Mouse (Mus musculus): Measurements from ENCODE around the gene Rdh9.
A peak's percentile ranks its signal among the peaks of the same experiment; 100 is the strongest.

The Rdh9 gene

DNA sequence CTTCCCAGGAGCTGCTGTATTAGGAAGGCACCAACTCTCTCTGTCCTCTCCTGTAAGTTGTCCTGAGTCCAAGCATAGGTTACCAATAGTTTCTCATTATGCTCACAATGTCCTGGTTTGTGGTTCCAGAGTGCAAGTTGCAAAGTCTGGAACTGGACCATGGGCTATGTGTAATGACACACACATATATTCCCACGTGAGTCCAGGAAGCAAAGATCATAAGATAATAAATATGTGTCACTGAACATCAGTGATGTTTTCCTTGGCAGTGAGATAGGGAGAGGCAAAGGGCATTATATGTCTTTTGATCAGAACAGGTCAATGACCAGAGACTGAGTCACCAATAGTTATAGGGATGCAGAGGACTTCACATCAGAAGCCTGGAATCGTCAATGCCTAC is at the start of gene Rdh9:
Gene Rdh9, plus strand, starts transcription at position 376 of the 400 bp plus-strand sequence.
- no peak for DNase-seq (ENCODE audit: low spot score)

DNA sequence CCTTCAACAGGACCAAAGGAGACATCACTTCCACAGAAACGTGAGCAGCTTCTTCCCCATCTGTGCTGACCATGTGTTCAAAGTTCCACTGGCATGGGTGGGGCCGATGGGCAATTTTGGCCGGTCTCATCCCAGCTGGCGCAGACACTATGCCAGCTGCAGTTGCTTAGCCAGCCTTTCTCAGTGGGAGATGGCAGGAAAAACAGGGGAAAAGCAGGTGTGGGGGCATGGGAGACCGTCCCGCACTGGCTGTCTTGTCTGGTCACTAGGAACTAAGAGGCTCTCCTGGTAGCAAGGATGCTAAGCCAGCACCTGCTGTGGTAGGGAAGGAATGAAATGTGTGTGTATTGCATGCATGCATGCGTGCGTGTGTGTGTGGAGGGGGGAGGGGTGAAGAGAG is 47.7 kb upstream of the Rdh9 start:
- no peak for DNase-seq (ENCODE audit: low spot score)

DNA sequence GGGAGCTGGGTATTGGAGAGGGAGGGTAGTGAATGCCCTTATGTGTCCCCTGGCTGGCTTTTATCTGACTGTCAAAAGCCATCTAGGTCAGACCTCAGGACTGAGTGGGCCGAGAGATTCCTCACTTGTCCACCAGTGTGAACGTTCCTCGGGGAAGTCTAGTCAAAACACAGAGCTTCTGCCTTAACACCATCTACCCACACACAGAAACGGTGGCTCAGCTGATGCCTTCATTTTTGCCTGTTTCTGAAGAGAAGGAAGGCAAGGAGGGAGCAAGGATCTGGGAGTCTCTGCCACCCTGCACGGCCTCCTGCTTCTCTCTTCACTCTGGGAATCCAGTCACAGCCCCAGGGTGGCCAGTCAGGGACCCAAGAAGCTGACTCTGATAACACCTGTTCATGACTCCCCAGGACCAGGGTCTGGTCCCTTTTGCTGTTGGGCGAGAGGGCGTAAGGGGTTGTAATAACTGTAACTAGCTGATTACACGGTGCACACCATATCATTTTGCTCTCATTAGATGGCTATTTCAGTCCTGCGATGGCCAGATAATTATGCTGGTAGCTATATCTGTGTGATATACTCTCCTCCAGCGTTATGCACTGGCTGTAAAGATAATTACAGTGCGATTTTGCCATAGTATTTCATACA is 45.8 kb upstream of the Rdh9 start:
- no peak for DNase-seq (ENCODE audit: low spot score)

DNA sequence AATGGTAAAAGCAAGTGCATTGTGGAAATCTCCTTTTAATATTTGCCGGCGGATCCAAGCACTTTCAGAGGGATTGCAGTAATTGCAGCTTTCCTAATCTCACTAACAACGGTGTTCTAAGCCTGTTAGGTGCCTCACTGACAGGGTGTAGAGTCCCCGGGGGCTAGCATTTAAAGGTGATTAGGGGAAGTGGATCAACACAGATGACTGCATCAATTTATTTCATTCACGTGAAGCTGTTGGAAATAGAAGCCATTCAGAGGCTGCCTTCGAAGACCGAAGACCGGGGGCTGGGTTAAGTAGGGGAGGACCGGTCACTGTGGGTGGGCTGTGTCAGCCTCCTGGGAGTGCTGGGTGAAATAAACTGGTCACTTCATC is 45.3 kb upstream of the Rdh9 start:
- no peak for DNase-seq (ENCODE audit: low spot score)

DNA sequence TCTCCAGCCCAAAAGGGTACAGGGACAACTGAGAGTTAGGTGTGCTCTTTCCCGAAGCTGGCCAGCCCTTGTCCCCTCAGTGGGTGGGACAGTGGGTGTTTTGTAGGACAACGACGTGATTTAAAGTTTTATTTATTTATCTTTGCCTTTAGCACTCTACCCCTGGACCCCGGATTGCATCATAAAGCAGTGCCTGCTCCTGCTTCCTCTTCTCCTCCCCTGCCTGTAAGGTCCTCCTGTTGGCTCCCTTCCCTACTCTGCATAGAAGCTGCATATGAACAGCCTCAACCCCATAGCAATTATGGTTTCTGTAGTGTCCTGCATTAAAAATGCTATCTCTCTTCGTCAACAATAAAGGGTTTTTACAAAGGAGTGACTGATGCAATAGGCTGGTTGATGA is 44.8 kb upstream of the Rdh9 start:
- DNase-seq (ENCODE audit: low spot score) = no peak

DNA sequence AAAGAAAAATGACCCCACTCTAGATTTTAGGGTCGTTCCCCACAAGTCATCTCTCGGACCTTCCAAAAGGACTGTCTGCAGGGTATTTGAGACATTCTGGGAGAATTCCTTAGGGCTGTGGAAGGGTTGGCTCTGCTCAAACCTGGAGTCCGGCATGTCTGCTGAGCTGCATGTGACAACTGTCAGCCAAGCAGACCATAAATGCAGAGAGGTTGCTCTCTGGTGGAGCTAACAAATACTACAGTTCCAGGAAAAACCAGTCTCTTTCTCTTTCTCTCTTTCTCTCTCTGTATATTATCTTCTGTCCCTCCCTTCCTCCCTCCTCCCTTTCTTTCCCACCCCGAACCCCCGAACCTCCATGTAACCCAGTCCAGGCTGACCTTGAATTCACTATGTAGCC is 41.8 kb upstream of the Rdh9 start:
- no peak for DNase-seq (ENCODE audit: low spot score)

DNA sequence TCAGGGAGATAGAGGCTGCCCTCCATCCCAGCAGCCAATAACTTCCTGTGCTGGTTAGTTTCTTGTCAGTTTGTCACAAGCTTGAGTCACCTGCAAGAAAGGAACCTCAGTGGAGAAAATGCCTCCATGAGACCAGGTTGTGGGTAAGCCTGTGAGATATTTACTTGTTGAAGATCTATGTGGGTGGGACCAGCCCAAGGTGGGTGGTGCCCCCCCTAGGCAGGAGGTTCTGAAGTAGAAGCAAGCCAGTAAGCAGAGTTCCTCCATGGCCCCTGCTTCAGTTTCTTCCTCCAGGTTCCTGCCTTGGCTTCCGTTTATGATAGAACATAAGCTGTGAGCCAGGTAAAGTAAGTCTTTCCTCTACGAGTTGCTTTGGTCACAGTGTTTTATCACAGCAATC is 39.9 kb upstream of the Rdh9 start:
- DNase-seq (ENCODE audit: low spot score) = no peak

DNA sequence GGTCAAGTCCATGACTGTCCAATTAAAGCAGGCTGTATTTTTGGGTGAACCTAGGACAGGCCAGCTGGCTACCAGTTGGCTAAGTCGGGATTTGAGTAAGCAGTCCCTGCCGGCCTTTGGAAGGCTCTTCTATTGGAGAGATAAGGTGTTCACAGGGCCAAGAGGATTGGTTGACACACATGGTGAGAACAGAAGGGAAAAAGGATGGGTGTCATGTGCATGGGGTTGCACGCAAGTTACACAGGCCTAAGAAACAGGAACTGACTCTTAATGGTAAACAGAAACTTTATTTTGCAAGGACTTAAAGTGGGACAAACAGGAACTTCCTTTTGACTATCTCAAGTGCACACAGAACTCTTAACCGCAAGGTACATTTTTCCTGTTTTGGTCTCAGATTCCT is 39.3 kb upstream of the Rdh9 start:
- DNase-seq (ENCODE audit: low spot score) = no peak

DNA sequence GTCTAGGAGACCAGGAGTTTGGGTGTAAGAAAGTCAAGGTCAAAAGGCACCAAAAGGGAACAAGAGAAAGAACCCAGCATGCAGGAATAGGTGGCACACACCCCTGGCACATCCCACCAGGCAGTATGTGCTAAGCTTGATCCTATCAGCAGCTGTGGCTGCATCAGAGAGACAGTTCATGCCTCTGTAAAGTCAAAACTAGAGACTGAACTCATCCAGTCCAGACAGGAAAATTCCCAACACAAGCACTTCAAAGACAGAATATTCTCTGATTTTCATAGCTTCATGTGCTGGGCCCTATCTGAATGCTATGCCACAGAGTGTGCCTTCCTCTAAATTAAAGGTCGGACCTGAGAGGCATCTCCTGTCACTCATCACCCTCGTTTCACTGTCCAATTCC is 38.6 kb upstream of the Rdh9 start:
- DNase-seq (ENCODE audit: low spot score) = no peak

DNA sequence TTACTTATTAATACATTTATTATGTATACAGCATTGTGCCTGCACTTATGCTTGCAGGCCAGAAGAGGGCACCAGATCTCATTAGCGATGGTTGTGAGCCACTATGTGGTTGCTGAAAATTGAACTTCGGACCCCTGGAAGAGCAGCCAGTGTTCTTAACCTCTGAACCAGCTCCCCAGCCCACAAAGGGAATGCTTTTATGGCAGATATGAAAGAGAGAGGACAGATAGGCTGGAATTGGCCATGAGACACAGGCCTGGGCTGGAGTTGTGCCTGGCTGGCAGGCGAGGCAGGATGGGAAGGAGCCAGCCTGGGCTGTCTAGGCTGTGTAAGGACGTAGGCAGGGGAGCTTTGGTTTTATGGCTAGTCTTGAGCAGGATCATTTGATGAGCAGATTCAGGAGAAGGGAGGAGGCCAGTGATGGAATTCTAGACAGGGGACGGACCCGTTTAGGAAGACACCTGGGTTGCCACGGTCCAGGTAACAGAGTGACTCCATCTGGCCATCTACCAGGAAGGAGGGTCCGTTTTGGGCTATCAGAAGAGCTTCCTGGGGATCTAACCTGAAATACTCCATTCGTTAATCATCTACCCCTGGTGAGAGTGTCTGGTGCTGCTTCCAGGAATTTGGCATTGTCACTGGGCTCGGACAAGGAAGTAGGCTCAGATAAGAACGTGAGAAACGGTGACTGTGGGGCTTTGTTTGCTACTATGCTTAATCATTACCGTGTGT is 37.9 kb upstream of the Rdh9 start:
- no peak for DNase-seq (ENCODE audit: low spot score)

DNA sequence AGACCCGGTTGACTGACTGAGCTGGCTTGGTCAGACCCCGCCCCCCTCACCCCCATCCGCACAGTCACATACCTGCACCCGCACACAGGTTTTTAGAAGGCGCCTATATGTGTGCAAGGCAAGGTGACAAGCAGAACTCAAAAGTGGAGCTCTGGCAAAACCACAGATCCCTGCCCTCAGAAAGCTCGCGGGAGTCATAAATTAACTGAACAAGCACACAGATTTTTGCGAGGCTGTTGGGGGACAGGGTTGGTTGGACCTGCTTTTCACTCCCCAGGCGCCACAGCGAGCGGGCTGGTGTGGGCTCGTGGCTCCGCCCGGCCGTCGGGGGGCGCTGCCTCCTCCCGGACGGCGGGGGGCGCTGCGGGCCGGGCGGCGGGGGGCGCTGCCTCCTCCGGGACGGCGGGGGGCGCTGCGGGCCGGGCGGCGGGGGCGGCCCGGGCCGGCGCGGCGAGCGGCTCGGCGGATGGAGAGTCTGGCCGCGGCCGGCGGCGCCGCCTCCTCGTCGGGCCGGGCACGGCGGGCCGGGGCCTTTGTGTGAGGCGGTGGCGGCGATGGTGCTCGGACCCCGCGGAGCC is 37.0 kb upstream of the Rdh9 start, which contains the start of gene Zbtb39:
Gene Zbtb39, plus strand, starts transcription at position 456 of the 578 bp plus-strand sequence.
- peak; percentile 54 for DNase-seq (ENCODE audit: low spot score)

DNA sequence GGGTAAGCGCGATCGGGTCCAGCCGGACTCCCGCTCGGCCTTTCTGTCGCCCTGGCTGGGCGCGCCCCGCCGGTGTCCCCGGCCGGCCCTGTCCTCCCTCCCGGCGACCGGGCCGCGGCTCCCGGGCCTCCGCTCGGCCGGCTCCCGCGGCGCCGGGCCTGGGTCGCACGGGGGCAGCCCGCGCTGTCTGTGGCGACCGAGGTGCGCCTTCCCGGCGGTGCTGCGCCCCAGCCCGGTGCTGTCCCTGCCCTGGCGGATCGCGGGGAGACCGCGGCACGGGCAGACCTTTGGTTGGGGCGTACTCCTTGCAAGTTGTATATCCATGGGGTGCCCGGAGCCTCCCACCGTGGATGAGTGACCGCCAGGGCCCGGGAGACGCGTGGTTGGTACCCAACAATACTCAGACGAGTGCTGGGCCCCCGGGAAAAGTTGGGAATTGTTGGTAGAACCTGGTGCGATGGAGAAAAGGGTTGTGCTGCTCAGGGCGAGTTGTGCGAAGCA is 36.5 kb upstream of the Rdh9 start:
- DNase-seq (ENCODE audit: low spot score) = no peak

DNA sequence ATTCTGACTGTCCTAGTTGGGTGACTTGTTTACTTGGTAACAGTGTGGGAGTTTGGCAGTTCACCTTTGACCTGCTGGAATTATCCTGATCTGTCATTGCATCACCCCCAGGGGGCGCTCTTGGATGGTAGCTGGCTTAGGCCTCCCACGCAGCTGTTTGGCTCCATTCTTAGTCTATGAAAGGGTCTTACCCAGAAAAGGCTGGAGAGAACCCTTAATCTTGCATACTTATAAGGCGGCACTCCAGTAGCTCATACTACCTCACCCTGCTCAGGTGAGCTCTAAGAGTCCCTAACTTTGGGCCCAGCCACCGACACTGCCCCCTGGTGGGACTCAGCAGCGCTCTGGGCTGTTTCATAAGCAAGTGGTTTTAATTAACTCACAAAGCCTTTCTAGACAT is 31.5 kb upstream of the Rdh9 start:
- DNase-seq (ENCODE audit: low spot score) = no peak

DNA sequence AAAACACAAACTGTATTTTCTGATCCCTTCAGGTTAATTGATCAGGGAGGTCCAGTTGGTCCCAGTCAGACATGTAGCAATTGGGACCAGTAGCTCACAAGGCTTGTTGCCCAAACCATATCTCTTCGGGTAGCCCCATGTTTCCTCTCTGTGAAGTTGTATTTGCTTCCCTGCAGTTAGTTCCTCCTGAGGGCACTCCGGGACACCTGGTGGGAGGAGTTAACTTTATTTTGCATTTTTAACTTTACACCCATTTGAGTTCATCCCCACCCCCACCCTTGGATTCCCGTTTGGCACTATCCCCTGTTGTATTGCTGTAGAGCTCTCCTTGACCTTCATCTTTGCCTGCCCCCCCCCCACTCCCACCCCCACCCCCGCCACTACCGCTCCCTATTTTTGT is 30.3 kb upstream of the Rdh9 start:
- no peak for DNase-seq (ENCODE audit: low spot score)

DNA sequence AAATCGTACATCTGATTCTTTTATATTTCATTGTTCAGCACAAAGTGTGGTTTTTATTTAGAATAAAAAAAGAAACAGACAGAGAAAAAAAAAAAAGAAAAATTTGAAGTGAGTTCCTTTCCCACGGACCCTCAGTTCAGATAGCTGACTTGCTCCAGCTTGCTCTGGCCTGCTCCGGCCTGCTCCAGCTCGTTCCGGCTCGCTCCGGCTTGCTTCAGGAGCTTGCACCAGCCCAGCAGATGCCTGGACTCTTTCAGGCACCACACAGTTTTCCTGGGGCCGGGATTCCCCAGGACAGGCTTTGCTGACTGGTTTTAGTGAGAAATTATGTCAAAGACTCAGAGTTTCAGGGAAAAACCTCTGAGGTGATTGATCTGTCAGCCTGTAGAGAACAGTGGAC is 28.9 kb upstream of the Rdh9 start:
- DNase-seq (ENCODE audit: low spot score) = no peak

DNA sequence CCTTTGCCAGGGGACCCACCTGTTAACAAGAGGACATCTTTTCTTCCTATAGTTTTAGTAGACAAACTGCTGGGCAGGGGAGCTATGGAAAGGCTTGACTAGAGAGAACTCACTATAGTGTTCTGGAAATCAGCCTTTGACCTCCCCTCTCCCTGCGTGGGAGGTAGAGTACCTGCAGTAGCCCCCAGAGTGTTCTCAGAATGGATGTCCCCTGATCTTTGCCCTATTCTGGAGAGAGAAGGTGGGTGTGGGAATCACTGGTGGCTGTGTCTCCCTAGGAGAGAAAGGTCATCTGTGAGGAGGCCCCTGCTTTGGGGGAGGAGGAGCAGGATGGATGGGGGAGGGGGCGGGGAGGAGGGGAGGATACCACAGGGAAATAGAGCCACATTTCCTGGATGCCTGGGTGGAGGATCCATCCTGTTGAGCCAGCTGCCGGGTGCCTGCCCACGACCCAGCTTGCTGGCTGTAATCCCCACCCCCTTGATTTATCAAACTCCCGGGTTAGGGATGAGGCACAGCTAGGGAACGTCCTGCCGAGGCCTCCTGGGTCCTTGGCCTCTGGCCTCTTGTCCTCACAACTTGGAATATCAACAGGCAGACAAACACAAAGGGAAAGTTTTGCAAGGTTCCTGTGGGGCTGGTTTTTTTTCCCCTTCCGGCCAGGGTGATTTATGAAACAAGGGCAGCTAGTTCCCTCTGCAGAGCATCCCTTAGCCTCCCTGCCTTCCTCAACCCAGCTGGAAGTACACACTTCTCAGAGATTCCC is 27.2 kb upstream of the Rdh9 start:
- DNase-seq (ENCODE audit: low spot score) = no peak

DNA sequence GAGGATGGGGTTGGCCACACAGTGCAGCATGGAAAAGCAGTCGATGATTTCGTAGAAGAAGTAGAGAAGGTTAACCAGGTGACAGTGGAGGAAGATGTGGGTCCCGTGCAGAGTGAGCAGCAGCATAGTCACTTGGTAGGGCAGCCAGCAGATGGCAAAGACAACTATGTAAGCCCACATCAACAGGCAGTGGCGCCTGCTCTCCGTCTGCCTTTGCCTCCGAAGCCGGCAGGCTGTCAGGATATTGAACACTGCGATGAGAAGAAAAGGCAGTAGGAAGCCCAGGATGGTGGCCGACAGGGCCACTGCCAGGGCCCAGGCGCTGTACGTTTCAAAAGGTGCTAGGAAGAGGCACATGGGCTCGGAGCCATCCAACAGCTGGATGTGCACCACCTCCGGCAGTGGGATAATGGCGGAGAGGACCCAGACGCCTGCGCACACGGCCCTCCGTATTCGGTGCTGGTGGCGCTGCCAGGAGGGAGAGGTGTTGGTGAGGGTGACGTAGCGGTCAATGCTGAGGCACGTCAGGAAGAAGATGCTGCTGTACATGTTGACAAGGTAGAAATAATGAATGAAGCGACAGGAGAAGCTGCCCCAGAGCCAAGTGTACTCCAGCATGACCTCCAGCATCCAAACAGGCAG is 25.9 kb upstream of the Rdh9 start:
- no peak for DNase-seq (ENCODE audit: low spot score)

DNA sequence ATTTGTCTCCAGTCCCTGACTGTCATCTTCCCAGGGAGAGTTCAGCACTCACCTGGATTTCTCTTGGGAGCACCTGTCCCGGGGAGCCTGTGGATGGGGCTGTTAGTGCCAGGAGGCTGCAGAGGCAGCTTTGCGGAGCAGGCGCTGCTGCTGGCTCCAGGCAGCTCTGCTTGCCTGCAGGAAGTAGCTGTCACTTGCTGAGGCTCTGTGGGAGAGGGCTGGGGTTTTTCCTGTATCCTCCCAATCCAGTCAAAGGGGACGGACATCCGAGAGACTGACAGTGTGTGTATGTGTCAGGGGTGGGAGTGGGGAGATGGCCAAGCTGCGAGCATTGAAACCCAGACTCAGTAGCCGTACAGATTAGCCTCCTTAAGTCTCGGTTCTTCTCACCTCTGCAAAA is 24.6 kb upstream of the Rdh9 start, which contains the start of gene Gpr182:
Gene Gpr182, minus strand, starts transcription at position 185 of the 400 bp plus-strand sequence.
- DNase-seq (ENCODE audit: low spot score) = no peak

DNA sequence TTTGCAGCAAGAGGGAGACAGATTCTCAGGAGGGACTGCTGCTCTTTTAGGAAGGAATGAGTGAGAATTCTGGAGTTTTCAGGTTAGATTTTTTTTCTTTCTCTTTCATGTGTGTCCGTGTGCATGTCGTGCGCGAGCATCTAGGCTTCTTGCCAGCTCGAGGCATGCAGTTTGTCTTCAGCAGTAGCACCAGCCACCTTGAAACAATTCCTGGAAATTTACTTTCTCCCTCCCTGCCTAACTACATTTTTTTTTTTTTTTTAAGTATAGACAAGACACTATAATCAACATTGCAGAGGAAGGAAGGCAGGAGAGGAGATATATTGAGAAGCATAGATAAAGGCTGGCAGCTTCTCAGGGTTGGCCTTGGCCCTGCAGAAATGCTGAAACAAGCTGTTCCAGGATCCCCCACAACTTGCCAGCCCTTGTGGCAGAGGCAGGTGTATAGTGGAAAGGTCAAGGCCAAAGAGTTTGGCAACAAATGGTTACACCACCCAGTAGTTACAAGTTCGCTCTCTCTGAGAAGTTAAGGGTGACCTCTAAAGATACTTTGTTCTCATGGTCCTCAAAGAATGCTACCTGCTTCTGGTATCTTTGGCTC is 21.5 kb upstream of the Rdh9 start:
- no peak for DNase-seq (ENCODE audit: low spot score)

DNA sequence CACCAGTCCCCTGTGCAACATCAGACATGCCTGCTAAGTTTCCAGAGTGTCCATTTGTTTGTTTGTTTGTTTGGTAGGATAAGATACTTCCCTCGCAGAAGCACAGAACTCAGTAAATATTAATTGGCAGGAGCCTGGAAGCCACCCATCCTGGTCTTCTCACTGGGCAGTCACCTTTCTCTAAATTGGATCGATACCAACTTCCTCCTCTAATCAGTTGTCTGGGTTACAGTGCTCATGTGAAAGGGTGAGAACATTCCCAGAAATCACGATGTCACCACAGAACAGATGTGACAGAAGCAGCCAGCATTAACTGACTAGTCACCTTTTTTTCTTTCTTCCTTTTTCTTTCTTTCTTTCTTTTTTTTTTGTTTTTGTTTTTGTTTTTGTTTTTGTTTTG is 20.9 kb upstream of the Rdh9 start:
- no peak for DNase-seq (ENCODE audit: low spot score)

DNA sequence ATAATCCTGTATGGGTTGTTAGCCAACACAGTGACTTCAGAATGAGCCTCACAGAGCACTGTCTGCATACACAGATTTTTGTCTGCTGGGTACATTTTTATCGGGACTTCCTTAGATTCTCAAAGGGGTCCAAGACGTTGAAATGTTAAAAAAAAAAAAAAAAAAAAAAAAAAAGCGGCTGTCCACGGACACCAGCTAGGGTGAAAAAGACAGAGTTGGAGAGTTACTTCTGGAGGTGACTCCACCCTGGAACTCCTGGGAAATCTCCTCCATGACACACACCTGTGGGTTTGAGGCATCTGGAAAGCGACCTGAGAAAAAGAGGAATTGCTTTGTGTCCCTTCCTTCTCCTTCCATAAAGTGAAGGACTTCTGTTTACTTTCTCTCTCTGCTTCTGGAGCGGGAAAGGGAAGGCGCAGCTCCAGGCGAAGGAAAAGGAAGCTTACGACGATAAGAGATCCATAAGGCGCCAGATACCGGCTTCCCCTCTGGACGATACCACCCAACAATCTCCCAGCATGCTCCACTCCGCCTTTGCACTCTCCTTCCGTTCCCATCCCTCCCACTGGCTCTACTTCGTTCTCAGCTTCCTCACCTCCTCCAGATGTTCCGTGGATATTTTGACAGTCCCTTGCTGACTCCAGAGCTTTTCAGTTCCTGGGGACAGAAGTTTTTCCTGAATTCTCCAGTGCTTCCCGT is 20.3 kb upstream of the Rdh9 start:
- no peak for DNase-seq (ENCODE audit: low spot score)
